Mouse (Mus musculus) E14TG2a.4 (cell line): ENCODE results near the gene Clic4.

Experiments
- H3K27me3 ChIP-seq: 2 replicates; pipeline ENCODE4 v1.6.1; 2014; ENCODE audit warnings: low read length, control low read depth; ENCODE audit not compliant: insufficient read depth
- H3K36me3 ChIP-seq: 2 replicates; pipeline ENCODE4 v1.6.1; 2014; ENCODE audit warnings: low read length, control low read depth; ENCODE audit not compliant: insufficient read depth
- H3K4me1 ChIP-seq: replicated peaks from 2 replicates; pipeline ENCODE4 v1.6.1; 2014; ENCODE audit warnings: low read depth, low read length, control low read depth
- H3K4me3 ChIP-seq: replicated peaks from 2 replicates; pipeline ENCODE4 v1.5.1; 2014; ENCODE audit warnings: mild to moderate bottlenecking, low read length
- H3K9me3 ChIP-seq: 2 replicates; pipeline ENCODE4 v1.6.1; 2014; ENCODE audit warnings: low read length, control low read depth
- CTCF ChIP-seq: conservative IDR thresholded peaks from 2 replicates; pipeline ENCODE4 v1.5.1; 2014; ENCODE audit warnings: low read length
- NANOG ChIP-seq: IDR thresholded peaks from 2 replicates; pipeline ENCODE4 v1.6.1; 2014; ENCODE audit warnings: borderline replicate concordance, low read length, mixed read lengths
- POU5F1 ChIP-seq: IDR thresholded peaks from 2 replicates; pipeline ENCODE4 v1.6.1; 2014; ENCODE audit warnings: low read length, borderline replicate concordance

The Clic4 gene

DNA sequence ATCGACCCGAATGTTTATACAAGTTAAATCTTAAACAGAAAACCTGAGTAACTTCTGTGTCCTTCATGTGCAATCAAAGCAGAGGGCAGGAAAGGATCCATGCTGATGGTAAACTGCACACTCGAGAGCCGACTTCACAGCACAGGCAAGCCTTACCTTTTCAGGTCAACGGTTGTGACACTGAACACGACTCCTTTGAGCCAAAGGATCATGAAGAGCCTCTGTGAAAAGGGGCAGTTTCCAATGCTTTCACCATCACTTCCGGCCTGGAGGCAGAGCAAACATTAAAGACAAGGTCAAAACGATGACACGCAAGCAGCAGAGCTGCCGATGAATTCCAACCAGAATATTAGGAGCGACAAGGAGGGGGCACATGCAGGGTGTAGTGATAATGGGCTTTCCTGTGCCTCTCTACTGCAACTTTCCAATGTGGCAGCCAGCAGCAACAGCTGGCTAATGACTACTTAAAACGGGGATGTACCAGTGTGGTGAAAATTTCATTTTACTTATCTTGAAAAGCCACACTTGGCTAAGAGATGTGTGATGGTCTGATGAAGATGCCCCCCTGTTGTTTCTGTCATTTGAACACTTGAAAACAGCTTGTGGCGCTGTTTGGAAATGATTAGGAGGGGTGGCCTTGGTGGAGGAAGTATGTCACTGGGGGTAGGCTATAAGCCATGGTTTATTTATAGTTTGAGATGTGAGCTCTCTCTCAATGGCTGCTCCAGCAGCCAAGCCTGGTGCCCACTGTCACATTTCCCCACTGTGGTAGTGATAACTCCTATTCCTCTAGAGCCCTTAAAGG lies 33.7 kb downstream of the Clic4 start:
- peaks cover 59% of the 10 kb centered on the region for H3K36me3 ChIP-seq
- peaks cover 85% of the 10 kb centered on the region for H3K4me1 ChIP-seq
- TF ChIP-seq POU5F1 = no peak
- TF ChIP-seq NANOG = no peak
- no peak for TF ChIP-seq CTCF
- no peaks in the 10 kb centered on the region for H3K27me3 ChIP-seq
- no peaks in the 10 kb centered on the region for H3K9me3 ChIP-seq
- no peak overlapping the region for H3K4me3 ChIP-seq

DNA sequence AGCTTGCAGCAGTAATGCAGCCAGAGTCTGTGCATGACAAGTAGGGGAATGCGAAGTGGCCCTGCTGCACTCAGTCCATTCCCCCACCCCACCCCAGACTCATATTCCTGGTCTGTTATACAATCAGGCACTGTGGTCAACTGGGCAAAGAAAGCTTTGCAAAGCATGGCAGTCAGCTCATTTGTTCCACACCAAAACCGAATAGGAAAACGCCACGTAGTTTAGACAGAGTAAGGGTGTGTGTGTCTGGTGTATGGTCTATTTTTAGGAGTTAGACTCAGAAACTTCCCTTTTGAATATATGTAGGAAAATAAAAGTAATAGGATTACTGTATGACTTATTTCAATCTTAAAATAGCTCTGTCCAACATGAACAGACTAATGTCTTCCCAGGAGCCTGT lies 36.0 kb downstream of the Clic4 start:
- TF ChIP-seq CTCF (no peak), NANOG (no peak), POU5F1 (no peak)

DNA sequence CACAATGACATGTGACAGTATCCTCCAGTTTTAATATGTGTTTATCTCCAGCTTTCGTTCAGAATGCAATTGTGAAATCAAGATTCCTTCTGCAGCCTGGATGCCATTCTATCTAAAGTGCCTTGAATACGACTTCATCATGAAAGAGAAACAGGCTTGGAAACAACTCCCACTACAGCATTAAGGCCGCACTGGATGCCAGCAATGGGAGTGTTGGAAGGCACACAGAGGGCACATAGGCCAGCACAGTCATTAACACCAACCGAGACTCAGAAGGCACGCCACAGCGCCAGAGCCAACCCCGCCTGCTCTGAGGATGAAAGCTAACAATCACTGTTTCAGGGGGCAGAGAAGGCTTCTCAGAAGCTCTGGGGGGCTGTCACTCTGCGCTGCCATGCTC lies 37.1 kb downstream of the Clic4 start:
- H3K4me1 ChIP-seq = peaks cover 60% of the 10 kb centered on the region

More for the DNA sequence above, 36.0 kb downstream of the Clic4 start:
- H3K36me3 ChIP-seq = peaks cover 79% of the 10 kb centered on the region
- no peaks in the 10 kb centered on the region for H3K27me3 ChIP-seq
- no peaks in the 10 kb centered on the region for H3K9me3 ChIP-seq
- H3K4me3 ChIP-seq = no peak overlapping the region
- H3K4me1 ChIP-seq = peaks cover 68% of the 10 kb centered on the region

DNA sequence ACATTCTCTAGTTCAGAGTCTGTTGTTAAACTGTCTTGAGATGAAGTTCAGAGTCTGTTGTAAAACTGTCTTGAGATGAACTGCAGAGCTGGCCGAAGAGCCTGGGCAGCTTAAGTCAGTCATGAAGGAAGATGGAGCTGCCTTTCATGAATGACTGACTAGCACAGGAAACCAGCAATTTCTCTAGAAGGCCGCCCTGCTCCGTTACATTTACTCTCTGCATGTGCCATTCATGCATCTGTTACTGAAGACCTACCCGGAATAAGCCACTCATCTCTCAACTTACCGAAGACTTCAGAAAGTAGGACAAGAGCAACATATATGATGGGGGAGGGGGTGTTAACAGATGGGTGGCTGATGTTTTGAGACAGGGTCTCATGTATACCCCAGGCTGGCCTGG lies 40.1 kb downstream of the Clic4 start:
- Histone ChIP-seq H3K27me3 (no peaks in the 10 kb centered on the region), H3K9me3 (no peaks in the 10 kb centered on the region)
- no peak for TF ChIP-seq POU5F1

More for the DNA sequence above, 37.1 kb downstream of the Clic4 start:
- no peaks in the 10 kb centered on the region for H3K9me3 ChIP-seq
- no peak overlapping the region for H3K4me3 ChIP-seq
- no peaks in the 10 kb centered on the region for H3K27me3 ChIP-seq
- H3K36me3 ChIP-seq = peaks cover 89% of the 10 kb centered on the region
- TF ChIP-seq NANOG (no peak), CTCF (no peak), POU5F1 (no peak)

DNA sequence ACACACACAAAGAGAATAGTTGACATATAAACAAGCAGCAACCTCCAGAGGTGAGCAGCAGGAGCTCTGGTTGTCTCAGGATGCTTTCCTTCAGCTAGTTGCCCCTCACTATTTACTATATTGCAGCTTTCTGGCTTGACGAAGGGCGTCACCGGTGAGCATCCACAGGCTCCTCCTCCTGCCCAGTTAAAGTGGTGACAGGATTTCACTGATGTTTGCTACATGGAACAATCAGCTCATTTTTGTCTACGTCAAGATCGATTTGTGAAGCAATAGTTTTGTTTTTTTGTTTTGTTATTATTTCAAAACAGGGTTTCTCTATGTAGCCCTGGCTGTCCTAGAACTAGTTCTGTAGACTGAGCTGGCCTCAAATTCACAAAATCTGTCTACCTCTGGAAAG lies 41.1 kb downstream of the Clic4 start:
- Histone ChIP-seq H3K9me3 (no peaks in the 10 kb centered on the region), H3K4me3 (no peak overlapping the region), H3K36me3 (peaks cover 58% of the 10 kb centered on the region), H3K27me3 (no peaks in the 10 kb centered on the region), H3K4me1 (peaks cover 48% of the 10 kb centered on the region)
- TF ChIP-seq CTCF = no peak
- TF ChIP-seq NANOG = no peak

More for the DNA sequence above, 40.1 kb downstream of the Clic4 start:
- Histone ChIP-seq H3K4me1 (peaks cover 49% of the 10 kb centered on the region), H3K4me3 (no peak overlapping the region), H3K36me3 (peaks cover 64% of the 10 kb centered on the region)

DNA sequence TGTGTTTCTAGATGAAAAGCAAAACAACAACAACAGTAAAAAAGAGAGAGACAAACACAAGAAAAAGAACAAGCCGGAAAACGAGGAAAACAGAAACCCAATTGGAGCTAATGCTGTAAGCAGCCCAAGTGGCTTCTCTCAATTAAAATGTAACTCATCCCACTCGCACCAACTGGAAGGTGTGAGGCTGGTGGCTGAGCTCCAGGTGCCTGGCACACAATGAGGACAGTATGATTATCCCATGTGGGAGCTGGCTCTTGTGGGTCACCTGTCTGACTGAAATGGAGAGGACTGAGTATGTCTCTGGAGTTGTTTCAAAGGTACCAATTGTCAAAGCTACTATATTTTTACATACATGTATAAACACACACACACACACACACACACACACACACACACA lies 41.5 kb downstream of the Clic4 start:
- no peak overlapping the region for H3K4me3 ChIP-seq
- H3K27me3 ChIP-seq = no peaks in the 10 kb centered on the region
- no peak for TF ChIP-seq NANOG
- no peak for TF ChIP-seq POU5F1
- no peak for TF ChIP-seq CTCF
- H3K36me3 ChIP-seq = peaks cover 58% of the 10 kb centered on the region
- no peaks in the 10 kb centered on the region for H3K9me3 ChIP-seq
- H3K4me1 ChIP-seq = peaks cover 48% of the 10 kb centered on the region

DNA sequence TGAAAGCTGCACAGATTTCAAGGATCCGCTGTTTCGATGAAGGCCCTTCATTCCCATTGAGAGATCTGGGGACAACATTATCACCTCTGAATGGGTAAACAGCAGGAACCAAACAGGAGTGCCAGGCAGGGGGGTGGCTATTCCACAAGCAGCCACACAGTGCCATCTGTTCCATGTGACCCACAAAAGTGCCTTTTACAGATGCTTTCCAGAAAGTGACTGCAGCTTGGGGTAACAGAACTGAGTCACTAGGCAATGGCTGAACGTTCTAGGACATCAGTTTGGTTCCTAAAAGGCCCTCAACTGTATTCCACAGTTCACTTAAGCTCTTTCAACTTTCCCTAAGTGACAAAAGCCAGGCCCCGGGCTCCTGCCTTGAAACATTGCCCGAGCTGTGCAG lies 42.0 kb downstream of the Clic4 start:
- TF ChIP-seq POU5F1 (no peak), NANOG (no peak), CTCF (no peak)
- no peaks in the 10 kb centered on the region for H3K9me3 ChIP-seq
- H3K4me1 ChIP-seq = peaks cover 47% of the 10 kb centered on the region
- H3K27me3 ChIP-seq = no peaks in the 10 kb centered on the region
- peaks cover 58% of the 10 kb centered on the region for H3K36me3 ChIP-seq
- no peak overlapping the region for H3K4me3 ChIP-seq

DNA sequence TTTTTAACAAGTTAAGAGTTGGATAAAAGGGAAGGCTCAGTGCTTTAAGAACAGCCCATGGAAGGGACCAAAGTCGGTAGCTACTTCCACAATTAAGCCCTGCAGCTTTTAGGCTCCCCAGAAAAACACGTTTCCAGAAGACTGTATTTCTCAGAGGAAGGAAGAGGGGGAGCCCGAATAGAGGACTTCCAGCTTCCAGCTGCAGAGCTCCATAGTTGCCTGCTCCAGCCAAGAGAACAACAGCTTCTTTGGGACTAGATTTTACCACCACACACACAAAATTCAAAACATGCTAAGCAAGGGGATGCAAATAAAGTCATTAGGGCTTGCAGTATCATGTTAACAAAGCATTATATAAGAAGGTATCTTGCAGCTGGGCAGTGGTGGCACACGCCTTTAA lies 42.7 kb downstream of the Clic4 start:
- Histone ChIP-seq H3K27me3 (no peaks in the 10 kb centered on the region), H3K36me3 (peaks cover 58% of the 10 kb centered on the region), H3K4me1 (peaks cover 42% of the 10 kb centered on the region), H3K4me3 (no peak overlapping the region), H3K9me3 (no peaks in the 10 kb centered on the region)
- TF ChIP-seq CTCF (no peak), POU5F1 (no peak), NANOG (no peak)

DNA sequence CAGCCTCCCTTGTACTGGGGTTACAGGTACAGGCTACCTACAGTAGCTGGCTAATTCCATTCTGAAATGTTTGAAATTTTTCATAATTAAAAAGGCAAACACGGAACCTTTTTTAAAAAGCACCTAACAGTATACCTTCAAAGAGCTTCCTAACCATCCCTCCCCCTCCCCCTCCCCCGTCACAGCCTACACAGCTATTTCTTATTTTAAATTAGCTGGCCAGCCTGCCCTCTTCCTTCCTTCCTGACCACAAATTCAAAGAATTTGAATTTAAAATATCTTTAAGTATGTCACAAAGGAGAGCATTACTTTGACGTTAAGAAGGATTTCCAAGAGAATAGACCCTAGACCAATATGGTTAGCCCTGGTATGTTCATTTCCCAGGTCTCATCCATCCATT lies 44.5 kb downstream of the Clic4 start:
- TF ChIP-seq NANOG (no peak), CTCF (no peak), POU5F1 (no peak)
- H3K4me3 ChIP-seq = no peak overlapping the region

More for the DNA sequence above, 44.5 kb downstream of the Clic4 start:
- H3K4me1 ChIP-seq = peaks cover 47% of the 10 kb centered on the region
- H3K27me3 ChIP-seq = no peaks in the 10 kb centered on the region
- H3K9me3 ChIP-seq = no peaks in the 10 kb centered on the region
- peaks cover 61% of the 10 kb centered on the region for H3K36me3 ChIP-seq
